Mouse (Mus musculus): ENCODE measurements around the gene Rora. TPM values are rescaled to one million over a fixed set of nuclear protein-coding genes. Genes with fewer than 3 reads are reported as not detected.

Rora gene
- polyA plus RNA-seq, 1 experiment, result 24.1 TPM

DNA sequence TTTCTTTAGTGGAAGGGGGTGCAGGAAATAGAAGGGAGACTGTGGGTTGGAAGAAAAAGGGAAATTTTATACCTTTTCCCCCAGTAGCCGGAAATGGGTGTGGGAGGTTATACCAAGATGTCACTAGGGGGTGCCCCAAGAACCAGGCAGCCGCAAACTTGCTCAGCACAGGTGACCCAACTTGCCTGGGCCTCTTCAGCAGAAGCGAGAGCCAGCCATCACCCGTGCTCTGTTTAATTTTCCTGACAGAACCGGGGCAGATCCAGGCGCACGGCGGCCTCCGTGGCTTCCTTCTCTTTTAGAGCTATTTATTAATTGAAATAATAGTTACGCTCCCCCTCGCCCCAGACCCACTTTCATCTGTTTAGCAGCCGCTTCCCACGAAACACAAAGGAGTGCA is 313.0 kb downstream of the Rora start:
- no peak overlapping the region for H3K4me3 ChIP-seq (ENCODE audit: control insufficient read depth, low read depth, low read length)
- H3K36me3 ChIP-seq (ENCODE audit: control insufficient read depth, insufficient read depth, low read length), result no peaks in the 10 kb centered on the region
- H3K4me1 ChIP-seq (ENCODE audit: control insufficient read depth, insufficient read depth, low read length), result no peaks in the 10 kb centered on the region
- H3K27ac ChIP-seq (ENCODE audit: control insufficient read depth, insufficient read depth, low read depth, low read length), result no peak overlapping the region
- TF ChIP-seq CTCF (IDR thresholded peaks at IDR 0.05; ENCODE audit: control insufficient read depth, insufficient read depth, insufficient replicate concordance, low read depth, low read length), result no peak
- H3K27me3 ChIP-seq (ENCODE audit: control insufficient read depth, insufficient read depth, low read length), result no peaks in the 10 kb centered on the region

DNA sequence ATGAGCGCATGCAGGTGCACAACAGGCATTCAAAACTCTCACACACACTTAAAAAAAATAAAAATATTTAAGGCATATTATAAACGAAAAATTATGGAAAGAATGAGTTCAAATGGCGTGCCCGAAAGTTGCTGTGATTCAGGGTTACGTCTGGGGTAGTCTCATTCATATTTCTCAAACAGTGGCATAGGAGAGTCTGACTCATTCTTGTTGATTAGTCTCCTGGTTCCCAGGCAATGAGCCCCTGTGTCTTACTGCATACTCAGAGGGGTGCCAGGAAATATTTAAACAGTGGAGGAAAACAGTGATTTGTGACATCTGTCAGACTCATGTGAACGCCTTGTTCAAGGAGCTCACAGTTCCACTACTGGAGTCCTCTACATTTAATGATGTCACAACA is 316.5 kb downstream of the Rora start:
- no peak for TF ChIP-seq POLR2A (IDR thresholded peaks at IDR 0.05; ENCODE audit: control insufficient read depth, low read depth, low read length)
- TF ChIP-seq CTCF (IDR thresholded peaks at IDR 0.05; ENCODE audit: control insufficient read depth, insufficient read depth, insufficient replicate concordance, low read depth, low read length), result no peak
- Histone ChIP-seq H3K36me3 (ENCODE audit: control insufficient read depth, insufficient read depth, low read length) (no peaks in the 10 kb centered on the region), H3K4me3 (ENCODE audit: control insufficient read depth, low read depth, low read length) (no peak overlapping the region), H3K27ac (ENCODE audit: control insufficient read depth, insufficient read depth, low read depth, low read length) (no peak overlapping the region), H3K27me3 (ENCODE audit: control insufficient read depth, insufficient read depth, low read length) (no peaks in the 10 kb centered on the region), H3K4me1 (ENCODE audit: control insufficient read depth, insufficient read depth, low read length) (no peaks in the 10 kb centered on the region)

DNA sequence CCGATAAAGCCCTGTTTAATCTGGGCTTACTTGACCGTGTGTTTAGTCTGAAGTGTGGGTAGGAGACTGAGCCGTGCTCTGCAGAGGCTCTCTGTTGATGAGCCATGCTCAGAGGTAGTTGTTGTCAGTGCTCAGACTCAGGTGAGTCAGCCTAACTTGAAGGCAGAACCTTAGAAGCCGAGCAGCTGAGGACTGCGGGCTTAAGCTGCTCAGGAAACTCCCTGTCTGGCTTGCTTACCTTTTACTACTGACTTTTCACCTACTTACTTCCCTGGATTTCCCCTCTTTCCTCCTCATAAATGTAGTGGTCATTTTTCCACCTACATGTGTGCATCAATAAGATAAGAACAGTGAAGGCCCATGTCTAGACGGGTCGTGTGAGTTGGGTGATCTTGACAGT is 318.7 kb downstream of the Rora start:
- Histone ChIP-seq H3K27ac (ENCODE audit: control insufficient read depth, insufficient read depth, low read depth, low read length) (no peak overlapping the region), H3K4me3 (ENCODE audit: control insufficient read depth, low read depth, low read length) (no peak overlapping the region), H3K4me1 (ENCODE audit: control insufficient read depth, insufficient read depth, low read length) (no peaks in the 10 kb centered on the region), H3K36me3 (ENCODE audit: control insufficient read depth, insufficient read depth, low read length) (no peaks in the 10 kb centered on the region), H3K27me3 (ENCODE audit: control insufficient read depth, insufficient read depth, low read length) (no peaks in the 10 kb centered on the region)
- TF ChIP-seq CTCF (IDR thresholded peaks at IDR 0.05; ENCODE audit: control insufficient read depth, insufficient read depth, insufficient replicate concordance, low read depth, low read length) (no peak), POLR2A (IDR thresholded peaks at IDR 0.05; ENCODE audit: control insufficient read depth, low read depth, low read length) (no peak)

DNA sequence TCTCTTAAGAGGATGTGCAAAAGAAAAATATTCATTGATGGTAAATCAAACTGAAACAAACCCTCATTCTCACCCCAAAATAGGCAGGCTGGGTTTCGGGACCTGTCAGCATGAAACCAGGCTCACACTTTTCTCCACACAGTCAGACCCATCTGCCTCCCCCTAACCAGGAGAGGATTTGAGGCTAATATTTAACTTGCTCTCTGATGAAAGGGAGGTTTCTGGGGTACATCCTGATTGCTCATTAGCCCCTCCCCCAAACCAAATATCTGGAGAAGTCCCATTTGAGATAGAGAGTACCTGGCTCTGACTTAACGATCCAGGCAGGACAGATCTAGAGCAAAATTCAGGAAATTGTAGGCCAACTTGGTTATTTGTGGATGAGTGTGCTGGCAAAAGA is 320.9 kb downstream of the Rora start:
- TF ChIP-seq CTCF (IDR thresholded peaks at IDR 0.05; ENCODE audit: control insufficient read depth, insufficient read depth, insufficient replicate concordance, low read depth, low read length), result no peak
- TF ChIP-seq POLR2A (IDR thresholded peaks at IDR 0.05; ENCODE audit: control insufficient read depth, low read depth, low read length), result no peak
- Histone ChIP-seq H3K4me3 (ENCODE audit: control insufficient read depth, low read depth, low read length) (no peak overlapping the region), H3K4me1 (ENCODE audit: control insufficient read depth, insufficient read depth, low read length) (no peaks in the 10 kb centered on the region), H3K36me3 (ENCODE audit: control insufficient read depth, insufficient read depth, low read length) (no peaks in the 10 kb centered on the region), H3K27ac (ENCODE audit: control insufficient read depth, insufficient read depth, low read depth, low read length) (no peak overlapping the region), H3K27me3 (ENCODE audit: control insufficient read depth, insufficient read depth, low read length) (no peaks in the 10 kb centered on the region)

DNA sequence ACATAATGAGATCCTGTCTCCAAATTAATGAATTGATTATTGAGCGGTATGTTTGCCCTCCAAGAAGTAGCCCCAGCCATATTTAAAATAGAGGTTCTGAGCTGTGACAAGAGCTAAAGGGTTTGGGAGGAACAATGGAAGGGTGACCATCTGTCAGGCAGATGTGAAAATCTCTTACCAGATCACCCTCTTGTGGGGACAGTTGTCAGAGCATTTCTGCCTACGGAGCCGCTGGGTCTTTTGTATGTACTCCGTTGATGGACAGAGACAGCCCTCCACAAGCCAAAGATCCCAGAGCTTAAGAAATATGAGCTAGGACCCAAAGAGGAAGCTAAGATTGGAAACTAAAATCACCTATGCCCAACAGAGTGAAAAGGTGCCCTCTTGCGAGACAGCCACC is 322.6 kb downstream of the Rora start:
- Histone ChIP-seq H3K36me3 (ENCODE audit: control insufficient read depth, insufficient read depth, low read length) (no peaks in the 10 kb centered on the region), H3K27ac (ENCODE audit: control insufficient read depth, insufficient read depth, low read depth, low read length) (no peak overlapping the region), H3K4me1 (ENCODE audit: control insufficient read depth, insufficient read depth, low read length) (no peaks in the 10 kb centered on the region), H3K27me3 (ENCODE audit: control insufficient read depth, insufficient read depth, low read length) (no peaks in the 10 kb centered on the region), H3K4me3 (ENCODE audit: control insufficient read depth, low read depth, low read length) (no peak overlapping the region)
- no peak for TF ChIP-seq CTCF (IDR thresholded peaks at IDR 0.05; ENCODE audit: control insufficient read depth, insufficient read depth, insufficient replicate concordance, low read depth, low read length)
- no peak for TF ChIP-seq POLR2A (IDR thresholded peaks at IDR 0.05; ENCODE audit: control insufficient read depth, low read depth, low read length)

DNA sequence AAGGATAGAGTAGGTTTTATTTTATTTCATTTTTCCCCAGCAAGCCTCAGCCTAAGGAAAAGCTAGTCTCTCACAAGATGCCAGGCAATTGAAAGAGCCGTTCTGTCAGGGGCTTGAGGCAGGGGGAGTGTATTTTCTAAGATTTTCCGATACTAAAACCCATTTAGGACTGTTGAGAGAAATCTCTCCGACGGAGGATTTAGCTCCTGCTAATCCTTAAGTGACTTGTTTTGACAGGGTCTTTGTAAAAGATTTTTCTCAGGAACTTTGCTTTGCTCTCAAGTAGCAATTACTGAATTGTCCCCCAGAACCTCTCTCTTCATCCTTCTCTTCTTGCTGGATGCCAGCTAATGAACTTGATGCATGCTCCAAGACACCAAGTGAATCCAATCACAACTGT is 323.3 kb downstream of the Rora start:
- Histone ChIP-seq H3K27me3 (ENCODE audit: control insufficient read depth, insufficient read depth, low read length) (no peaks in the 10 kb centered on the region), H3K36me3 (ENCODE audit: control insufficient read depth, insufficient read depth, low read length) (no peaks in the 10 kb centered on the region), H3K27ac (ENCODE audit: control insufficient read depth, insufficient read depth, low read depth, low read length) (no peak overlapping the region), H3K4me3 (ENCODE audit: control insufficient read depth, low read depth, low read length) (no peak overlapping the region), H3K4me1 (ENCODE audit: control insufficient read depth, insufficient read depth, low read length) (no peaks in the 10 kb centered on the region)
- no peak for TF ChIP-seq CTCF (IDR thresholded peaks at IDR 0.05; ENCODE audit: control insufficient read depth, insufficient read depth, insufficient replicate concordance, low read depth, low read length)
- no peak for TF ChIP-seq POLR2A (IDR thresholded peaks at IDR 0.05; ENCODE audit: control insufficient read depth, low read depth, low read length)

DNA sequence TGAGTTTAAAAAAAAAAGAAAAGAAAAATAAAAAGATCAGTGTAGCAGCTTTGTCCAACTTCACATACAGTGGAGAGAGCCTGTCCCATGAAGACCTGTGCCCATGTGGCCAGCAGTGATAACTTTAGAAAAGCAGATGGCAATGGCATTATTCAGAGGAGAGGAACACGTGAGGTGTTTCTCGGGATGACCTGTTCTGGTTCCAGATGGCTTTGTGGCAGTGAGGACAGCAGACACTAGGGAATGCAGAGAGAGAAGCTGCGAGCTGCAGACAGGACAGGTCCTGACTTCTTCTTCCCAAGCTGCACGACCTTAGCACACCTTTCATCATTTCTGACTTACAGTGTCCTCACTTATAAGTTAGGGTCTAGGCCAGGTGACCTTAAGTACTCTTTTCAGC is 325.1 kb downstream of the Rora start:
- TF ChIP-seq CTCF (IDR thresholded peaks at IDR 0.05; ENCODE audit: control insufficient read depth, insufficient read depth, insufficient replicate concordance, low read depth, low read length) (no peak), POLR2A (IDR thresholded peaks at IDR 0.05; ENCODE audit: control insufficient read depth, low read depth, low read length) (no peak)
- Histone ChIP-seq H3K27ac (ENCODE audit: control insufficient read depth, insufficient read depth, low read depth, low read length) (no peak overlapping the region), H3K4me3 (ENCODE audit: control insufficient read depth, low read depth, low read length) (no peak overlapping the region)

DNA sequence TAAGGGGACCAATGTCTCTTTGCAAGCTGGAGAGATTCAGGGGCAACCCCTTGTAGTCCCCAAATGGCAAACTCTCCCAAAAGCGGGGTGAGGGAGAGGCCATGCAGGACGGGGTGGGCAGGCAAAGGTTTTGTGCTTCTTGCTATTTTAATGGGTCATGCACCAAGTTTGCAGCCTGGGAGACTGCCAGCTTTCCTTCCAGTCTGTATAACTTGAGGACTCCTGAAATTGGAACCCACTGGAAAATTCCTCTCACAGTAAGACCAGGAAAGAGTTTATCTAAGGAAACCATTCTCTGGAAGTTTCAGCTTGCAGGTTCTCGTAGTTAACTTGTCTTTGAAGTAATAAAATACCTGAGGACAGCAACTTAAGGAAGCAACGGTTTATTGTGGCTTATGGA is 326.5 kb downstream of the Rora start:
- no peaks in the 10 kb centered on the region for H3K36me3 ChIP-seq (ENCODE audit: control insufficient read depth, insufficient read depth, low read length)
- TF ChIP-seq CTCF (IDR thresholded peaks at IDR 0.05; ENCODE audit: control insufficient read depth, insufficient read depth, insufficient replicate concordance, low read depth, low read length), result no peak
- TF ChIP-seq POLR2A (IDR thresholded peaks at IDR 0.05; ENCODE audit: control insufficient read depth, low read depth, low read length), result no peak
- no peak overlapping the region for H3K27ac ChIP-seq (ENCODE audit: control insufficient read depth, insufficient read depth, low read depth, low read length)
- H3K4me3 ChIP-seq (ENCODE audit: control insufficient read depth, low read depth, low read length), result no peak overlapping the region
- no peaks in the 10 kb centered on the region for H3K4me1 ChIP-seq (ENCODE audit: control insufficient read depth, insufficient read depth, low read length)
- no peaks in the 10 kb centered on the region for H3K27me3 ChIP-seq (ENCODE audit: control insufficient read depth, insufficient read depth, low read length)

More for the DNA sequence above, 325.1 kb downstream of the Rora start:
- no peaks in the 10 kb centered on the region for H3K4me1 ChIP-seq (ENCODE audit: control insufficient read depth, insufficient read depth, low read length)
- no peaks in the 10 kb centered on the region for H3K27me3 ChIP-seq (ENCODE audit: control insufficient read depth, insufficient read depth, low read length)
- no peaks in the 10 kb centered on the region for H3K36me3 ChIP-seq (ENCODE audit: control insufficient read depth, insufficient read depth, low read length)
